Mouse (Mus musculus): ENCODE measurements around the gene Hoxc4. TPM values are rescaled to one million over a fixed set of nuclear protein-coding genes. Genes with fewer than 3 reads are reported as not detected.

The Hoxc4 gene
- total and polyA plus RNA-seq, 2 experiments from 2014 or later: not detected

GRCm38 (mm10) chr15:102979936-102980335, 38.8 kb upstream of the Hoxc4 start:
- no peak overlapping the region for H3K9ac ChIP-seq (replicated peaks; ENCODE audit: low read depth, low read length)
- no peaks in the 10 kb centered on the region for H3K36me3 ChIP-seq (replicated peaks; ENCODE audit: control insufficient read depth, insufficient read depth, low read length)
- no peak overlapping the region for H3K4me3 ChIP-seq (ENCODE audit: low read depth, low read length)
- TF ChIP-seq CTCF (IDR thresholded peaks at IDR 0.05; ENCODE audit: low read depth): no peak
- TF ChIP-seq EP300 (IDR thresholded peaks at IDR 0.05; ENCODE audit: low read depth): no peak
- ATAC-seq (ENCODE audit: insufficient read depth, low read depth) (no peak), DNase-seq (ENCODE audit: low spot score) (no peak)
- H3K27ac ChIP-seq (ENCODE audit: low read depth): no peak overlapping the region
- H3K9me3 ChIP-seq (replicated peaks; ENCODE audit: control insufficient read depth, low read length): no peaks in the 10 kb centered on the region
- peaks cover 12% of the 10 kb centered on the region for H3K4me1 ChIP-seq (ENCODE audit: control insufficient read depth, insufficient read depth)
- 11% methylated on average over 1 of the region's 1 CpGs for WGBS
- no peak overlapping the region for H3K4me2 ChIP-seq (ENCODE audit: low read depth, low read length)
- H3K27me3 ChIP-seq (ENCODE audit: control insufficient read depth, insufficient read depth, low read length): peaks cover 99% of the 10 kb centered on the region

GRCm38 (mm10) chr15:102980352-102980751, 38.4 kb upstream of the Hoxc4 start:
- no peak for DNase-seq (ENCODE audit: low spot score)
- peaks cover 12% of the 10 kb centered on the region for H3K4me1 ChIP-seq (ENCODE audit: control insufficient read depth, insufficient read depth)
- no peak overlapping the region for H3K27ac ChIP-seq (ENCODE audit: low read depth)
- peaks cover 99% of the 10 kb centered on the region for H3K27me3 ChIP-seq (ENCODE audit: control insufficient read depth, insufficient read depth, low read length)
- ATAC-seq (ENCODE audit: insufficient read depth, low read depth): no peak
- H3K9ac ChIP-seq (replicated peaks; ENCODE audit: low read depth, low read length): no peak overlapping the region
- H3K4me3 ChIP-seq (ENCODE audit: low read depth, low read length): no peak overlapping the region
- no peak overlapping the region for H3K4me2 ChIP-seq (ENCODE audit: low read depth, low read length)
- no peaks in the 10 kb centered on the region for H3K9me3 ChIP-seq (replicated peaks; ENCODE audit: control insufficient read depth, low read length)
- 3% methylated on average over 11 of the region's 11 CpGs for WGBS
- H3K36me3 ChIP-seq (replicated peaks; ENCODE audit: control insufficient read depth, insufficient read depth, low read length): no peaks in the 10 kb centered on the region
- TF ChIP-seq EP300 (IDR thresholded peaks at IDR 0.05; ENCODE audit: low read depth) (no peak), CTCF (IDR thresholded peaks at IDR 0.05; ENCODE audit: low read depth) (no peak)

- H3K4me2 ChIP-seq (ENCODE audit: low read depth, low read length): no peak overlapping the region
- ATAC-seq (ENCODE audit: insufficient read depth, low read depth): no peak
- no peak overlapping the region for H3K27ac ChIP-seq (ENCODE audit: low read depth)
- no peak overlapping the region for H3K9ac ChIP-seq (replicated peaks; ENCODE audit: low read depth, low read length)
- WGBS: under 1% methylated on average over 14 of the region's 14 CpGs
- H3K4me1 ChIP-seq (ENCODE audit: control insufficient read depth, insufficient read depth): peaks cover 12% of the 10 kb centered on the region
- H3K27me3 ChIP-seq (ENCODE audit: control insufficient read depth, insufficient read depth, low read length): peaks cover 99% of the 10 kb centered on the region
- no peaks in the 10 kb centered on the region for H3K9me3 ChIP-seq (replicated peaks; ENCODE audit: control insufficient read depth, low read length)
- TF ChIP-seq EP300 (IDR thresholded peaks at IDR 0.05; ENCODE audit: low read depth) (no peak), CTCF (IDR thresholded peaks at IDR 0.05; ENCODE audit: low read depth) (no peak)
- DNase-seq (ENCODE audit: low spot score): no peak
- H3K4me3 ChIP-seq (ENCODE audit: low read depth, low read length): peak overlapping the region; percentile 29; the same call in 1 of the 2 replicates
- no peaks in the 10 kb centered on the region for H3K36me3 ChIP-seq (replicated peaks; ENCODE audit: control insufficient read depth, insufficient read depth, low read length)
These were observed 37.8 kb upstream of the Hoxc4 start for GRCm38 (mm10) chr15:102980912-102981311.

GRCm38 (mm10) chr15:102981379-102982288, 37.1 kb upstream of the Hoxc4 start:
- TF ChIP-seq EP300 (IDR thresholded peaks at IDR 0.05; ENCODE audit: low read depth) (no peak), CTCF (IDR thresholded peaks at IDR 0.05; ENCODE audit: low read depth) (no peak)
- ATAC-seq (ENCODE audit: insufficient read depth, low read depth) (no peak), DNase-seq (ENCODE audit: low spot score) (no peak)
- Histone ChIP-seq H3K9me3 (replicated peaks; ENCODE audit: control insufficient read depth, low read length) (no peaks in the 10 kb centered on the region), H3K27me3 (ENCODE audit: control insufficient read depth, insufficient read depth, low read length) (peaks cover 99% of the 10 kb centered on the region), H3K4me1 (ENCODE audit: control insufficient read depth, insufficient read depth) (peaks cover 12% of the 10 kb centered on the region), H3K27ac (ENCODE audit: low read depth) (no peak overlapping the region), H3K4me2 (ENCODE audit: low read depth, low read length) (peak overlapping the region; percentile 35), H3K4me3 (ENCODE audit: low read depth, low read length) (peak overlapping the region; percentile 29), H3K36me3 (replicated peaks; ENCODE audit: control insufficient read depth, insufficient read depth, low read length) (no peaks in the 10 kb centered on the region), H3K9ac (replicated peaks; ENCODE audit: low read depth, low read length) (no peak overlapping the region)
- 1% methylated on average over 88 of the region's 88 CpGs for WGBS

- Histone ChIP-seq H3K27me3 (ENCODE audit: control insufficient read depth, insufficient read depth, low read length) (peaks cover 99% of the 10 kb centered on the region), H3K36me3 (replicated peaks; ENCODE audit: control insufficient read depth, insufficient read depth, low read length) (no peaks in the 10 kb centered on the region), H3K9me3 (replicated peaks; ENCODE audit: control insufficient read depth, low read length) (no peaks in the 10 kb centered on the region), H3K9ac (replicated peaks; ENCODE audit: low read depth, low read length) (no peak overlapping the region), H3K4me3 (ENCODE audit: low read depth, low read length) (no peak overlapping the region), H3K27ac (ENCODE audit: low read depth) (no peak overlapping the region), H3K4me2 (ENCODE audit: low read depth, low read length) (no peak overlapping the region), H3K4me1 (ENCODE audit: control insufficient read depth, insufficient read depth) (peaks cover 6% of the 10 kb centered on the region; the same call in 1 of the 2 replicates)
- ATAC-seq (ENCODE audit: insufficient read depth, low read depth) (no peak), DNase-seq (ENCODE audit: low spot score) (no peak)
- WGBS: 3% methylated on average over 12 of the region's 12 CpGs
- TF ChIP-seq EP300 (IDR thresholded peaks at IDR 0.05; ENCODE audit: low read depth) (no peak), CTCF (IDR thresholded peaks at IDR 0.05; ENCODE audit: low read depth) (no peak)
These were observed 35.0 kb upstream of the Hoxc4 start for GRCm38 (mm10) chr15:102983716-102984115.
